Mouse (Mus musculus): ENCODE data around the gene Gm10135.
"Not testable (repeated sequence)": the region's sequence is repeated elsewhere in the genome, so short reads cannot be mapped to it uniquely, and the experiment has no call there.

Gene Gm10135

DNA sequence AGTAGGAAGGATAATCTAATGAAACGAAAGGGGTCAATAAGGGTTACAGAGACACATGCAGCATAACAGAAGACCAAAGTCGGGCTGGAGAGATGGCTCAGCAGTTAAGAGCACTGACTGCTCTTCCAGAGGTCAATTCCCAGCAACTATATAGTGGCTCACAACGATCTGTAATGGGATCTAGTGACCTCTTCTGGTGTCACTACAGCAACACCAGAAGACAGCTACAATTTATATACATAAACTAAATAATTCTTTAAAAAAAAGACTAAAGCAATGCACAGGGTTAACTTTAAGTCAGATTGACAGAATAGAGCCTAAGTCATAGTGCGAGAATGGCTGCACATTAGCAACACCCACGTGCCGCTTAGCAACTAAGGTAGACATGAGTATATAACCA lies 14.4 kb downstream of the Gm10135 start:
- DNase-seq: no peak

DNA sequence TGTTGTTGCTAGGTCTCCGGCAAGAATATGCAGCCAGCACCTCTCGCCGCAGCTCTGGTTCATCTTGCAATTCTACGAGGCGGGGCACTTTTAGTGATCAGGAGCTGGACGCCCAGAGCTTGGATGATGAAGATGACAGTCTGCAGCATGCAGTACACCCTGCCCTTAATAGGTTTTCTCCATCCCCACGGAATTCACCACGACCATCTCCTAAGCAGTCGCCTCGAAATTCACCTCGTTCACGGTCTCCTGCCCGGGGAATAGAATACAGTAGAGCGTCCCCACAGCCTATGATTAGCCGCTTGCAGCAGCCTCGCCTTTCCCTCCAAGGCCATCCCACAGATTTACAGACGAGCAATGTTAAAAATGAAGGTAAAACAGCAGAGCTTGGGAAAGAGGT lies 17.2 kb downstream of the Gm10135 start:
- DNase-seq: no peak

DNA sequence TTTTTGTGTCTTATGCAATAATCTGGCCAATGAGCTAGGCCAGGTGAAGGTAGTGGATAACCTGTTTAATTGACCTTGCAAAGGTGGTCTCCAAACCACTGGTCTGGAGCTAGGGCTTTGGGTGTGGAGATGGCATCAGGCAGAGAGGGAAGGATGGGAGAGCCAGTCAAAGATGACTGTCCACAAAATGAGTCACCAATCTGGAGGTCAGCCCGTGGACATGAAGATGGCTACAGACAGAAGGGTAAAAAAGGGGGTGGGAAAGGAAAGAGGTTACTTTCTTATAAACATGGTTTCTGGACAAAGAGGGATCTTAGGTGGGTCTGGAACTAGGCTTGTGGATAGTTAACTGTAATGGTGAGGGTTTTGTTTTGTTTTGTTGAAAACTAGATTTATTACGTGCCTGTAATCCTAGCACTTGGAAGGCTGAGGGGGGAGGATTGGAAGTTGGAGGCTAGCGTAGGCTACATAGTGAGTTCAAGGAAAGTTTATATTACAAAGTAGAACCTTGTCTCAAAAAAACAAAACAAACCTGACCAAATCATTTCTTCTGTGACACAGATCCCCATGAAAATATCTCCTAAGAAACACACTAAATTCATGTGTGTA lies 20.4 kb downstream of the Gm10135 start:
- DNase-seq: no peak

DNA sequence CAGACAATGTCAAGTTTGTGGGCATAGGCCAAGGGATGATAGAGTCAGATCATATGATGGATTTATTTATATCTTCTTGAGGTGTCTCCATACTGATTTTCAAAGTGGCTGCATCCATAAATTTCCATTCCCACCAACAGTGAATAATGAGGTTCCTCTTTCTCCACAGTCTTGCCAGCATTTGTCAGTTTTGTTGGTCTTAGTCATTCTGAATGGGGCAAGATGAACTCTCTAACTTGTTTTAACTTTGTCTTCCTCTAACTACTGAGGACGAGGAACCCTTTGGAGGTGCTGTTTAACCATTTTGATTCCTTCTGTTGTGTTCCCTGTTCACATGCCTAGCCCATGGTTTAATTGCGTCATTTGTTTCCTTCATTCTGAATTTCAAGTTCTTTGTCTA lies 24.2 kb downstream of the Gm10135 start:
- DNase-seq: no peak

DNA sequence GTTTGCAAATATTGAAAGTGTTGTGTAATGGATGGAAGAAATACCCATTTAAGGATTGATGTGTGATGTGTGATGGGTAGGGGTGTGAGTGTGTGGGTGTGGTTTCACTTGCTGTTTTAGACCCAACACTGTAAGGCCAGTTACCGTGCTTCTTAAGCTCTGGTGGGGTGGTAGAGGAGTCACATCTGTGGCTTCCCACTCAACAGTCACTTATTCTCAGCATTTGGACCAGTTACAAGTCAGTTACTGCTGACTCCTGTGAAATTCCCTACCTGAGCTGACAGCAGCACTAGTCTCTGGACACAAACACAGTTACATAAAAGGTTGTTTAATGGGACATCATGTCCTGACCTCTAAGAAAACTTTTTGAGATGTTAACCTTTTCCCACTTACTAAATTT lies 26.4 kb downstream of the Gm10135 start:
- no peak for DNase-seq

DNA sequence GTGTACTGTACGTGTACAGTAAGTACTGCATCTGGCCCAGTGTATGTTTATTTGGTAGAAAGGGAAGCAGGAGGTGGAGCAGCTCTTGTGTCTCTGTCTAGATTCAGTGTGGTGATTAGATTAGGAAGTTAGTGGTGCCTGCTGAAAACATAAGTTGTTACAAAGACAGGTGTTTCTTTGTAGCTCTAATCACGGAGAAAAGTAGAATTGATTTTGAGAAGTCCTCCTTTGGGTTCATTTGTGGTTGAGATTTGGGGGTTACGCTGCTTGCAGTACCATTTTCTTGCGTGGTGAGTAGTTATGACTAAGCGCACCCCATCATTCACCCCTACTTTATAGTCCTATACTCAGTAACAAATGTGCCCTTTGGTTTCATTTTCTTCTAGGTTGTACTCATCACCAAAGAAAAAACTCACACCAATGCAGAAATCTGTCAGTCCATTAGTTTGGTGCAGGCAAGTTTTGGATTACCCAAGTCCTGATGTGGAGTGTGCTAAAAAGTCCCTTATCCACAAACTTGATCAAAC lies 33.5 kb downstream of the Gm10135 start:
- DNase-seq: no peak

DNA sequence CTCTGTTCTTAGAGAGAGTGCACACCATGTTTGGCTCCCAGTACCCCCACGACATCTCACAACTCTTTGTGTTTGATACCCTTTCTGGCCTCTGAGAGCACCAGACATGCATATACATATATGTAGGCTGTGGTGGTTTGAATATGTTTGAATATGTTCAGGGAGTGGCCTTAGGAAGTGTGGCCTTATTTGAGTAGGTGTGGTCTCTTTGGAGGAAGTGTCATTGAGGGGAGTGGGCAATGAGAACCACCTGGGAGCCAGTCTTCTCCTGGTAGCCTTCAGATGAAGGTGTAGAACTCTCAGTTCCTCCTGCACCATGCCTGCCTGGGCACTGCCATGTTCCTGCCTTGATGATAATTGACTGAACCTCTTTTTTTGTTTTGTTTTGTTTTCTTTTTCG lies 35.2 kb downstream of the Gm10135 start:
- no peak for DNase-seq

DNA sequence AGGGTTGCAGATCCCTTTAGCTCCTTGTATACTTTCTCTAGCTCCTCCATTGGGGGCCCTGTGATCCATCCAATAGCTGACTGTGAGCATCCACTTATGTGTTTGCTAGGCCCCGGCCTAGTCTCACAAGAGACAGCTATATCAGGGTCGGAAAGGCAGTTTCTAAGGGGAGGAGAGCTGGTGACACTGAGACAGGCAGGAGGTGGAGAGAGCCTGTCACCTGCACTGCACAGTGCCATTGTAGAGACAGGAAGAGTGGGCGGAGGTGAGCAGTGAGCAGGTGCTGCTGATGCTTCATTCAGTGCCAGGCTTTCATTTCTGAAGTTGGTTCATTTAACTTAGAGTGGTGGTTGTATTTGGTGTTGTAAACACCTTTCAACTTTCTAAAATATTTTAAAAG lies 36.1 kb downstream of the Gm10135 start:
- not testable (repeated sequence) for DNase-seq

DNA sequence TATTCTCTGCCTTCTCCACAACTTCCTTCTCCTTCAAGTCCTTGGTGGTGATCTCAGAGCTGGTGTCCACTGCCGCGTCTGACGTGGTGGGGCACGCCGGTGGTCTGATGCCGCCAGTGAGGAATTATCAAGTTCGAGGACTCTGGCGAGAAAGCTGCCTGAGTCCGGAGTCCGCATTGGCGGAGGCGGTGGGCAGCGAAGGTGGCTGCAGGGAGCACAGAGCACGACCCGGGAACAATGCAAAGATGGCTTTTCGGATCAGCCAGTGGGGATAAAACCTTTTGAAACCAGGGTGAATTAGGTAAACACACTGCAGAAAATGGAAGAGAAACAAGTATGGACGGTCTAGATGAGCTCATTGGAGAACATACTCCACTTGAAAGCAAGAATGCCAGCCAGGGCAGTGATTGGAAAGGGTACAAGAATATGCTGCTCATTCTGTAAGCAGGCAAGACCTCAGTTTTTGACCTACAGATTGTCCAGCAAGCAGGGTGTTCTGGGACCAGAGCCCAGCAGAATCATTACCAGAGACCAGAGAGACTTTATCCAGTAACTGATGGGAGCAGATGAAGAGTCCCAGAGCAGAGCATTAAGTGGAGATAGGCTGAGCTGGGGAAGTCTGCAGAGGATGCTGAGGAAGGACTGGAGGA lies 41.4 kb downstream of the Gm10135 start:
- no peak for DNase-seq

DNA sequence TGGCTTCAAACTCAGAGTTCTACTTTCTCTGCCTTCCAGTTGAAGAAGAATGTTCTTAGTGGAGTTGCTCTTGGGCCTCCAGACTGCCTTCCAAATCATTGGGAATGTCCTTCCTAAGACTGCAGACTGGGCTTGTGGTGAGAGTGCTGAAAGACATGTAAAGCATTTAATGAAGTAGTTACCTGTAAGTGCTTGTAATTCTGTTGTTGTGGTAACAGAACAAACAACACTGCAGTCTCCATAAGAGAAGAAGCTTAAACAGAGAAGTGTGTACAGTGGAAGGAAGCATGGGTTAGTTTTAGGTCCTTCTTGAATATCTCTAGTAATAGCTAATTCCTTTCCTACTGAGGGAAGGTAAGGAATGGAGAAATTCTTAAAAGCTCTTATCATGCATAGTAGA lies 47.4 kb downstream of the Gm10135 start:
- DNase-seq: no peak

DNA sequence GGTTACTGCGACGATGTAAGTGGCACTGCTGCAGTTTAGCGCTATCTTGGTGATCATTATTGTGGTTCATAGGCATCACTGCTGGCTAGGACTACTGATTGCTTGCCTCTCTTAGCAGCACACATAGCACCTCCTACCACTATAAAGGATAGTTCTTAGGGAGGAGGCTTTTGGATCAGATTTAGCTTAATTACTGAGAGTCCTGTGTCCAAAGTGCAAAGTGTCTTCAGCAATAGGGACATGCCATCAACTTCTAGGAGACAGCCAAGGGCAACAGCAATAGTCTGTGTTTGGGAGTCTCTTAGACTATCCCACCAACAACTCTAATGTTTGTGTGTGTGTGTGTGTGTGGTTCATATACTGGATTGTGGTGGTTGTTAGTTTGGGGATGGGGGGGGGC lies 51.7 kb downstream of the Gm10135 start:
- DNase-seq: no peak

DNA sequence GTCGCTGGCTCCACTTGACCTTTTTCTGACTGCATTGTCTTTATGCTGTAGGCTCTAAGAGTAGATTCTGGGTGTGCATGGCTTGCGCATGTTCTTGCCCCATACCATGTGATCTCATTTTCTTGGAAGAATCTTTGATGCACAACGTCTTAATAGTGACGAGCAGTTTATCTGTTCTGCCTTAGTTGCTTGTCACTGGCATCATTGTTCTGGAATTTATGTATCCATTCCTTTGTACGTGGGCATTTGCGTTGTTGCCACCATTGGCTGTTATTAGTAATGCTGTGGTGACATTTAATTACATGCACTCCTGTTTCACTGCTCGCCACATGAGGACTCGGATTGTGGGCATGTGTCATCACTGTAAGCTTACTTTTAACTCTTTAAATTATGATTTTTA lies 53.3 kb downstream of the Gm10135 start:
- no peak for DNase-seq

DNA sequence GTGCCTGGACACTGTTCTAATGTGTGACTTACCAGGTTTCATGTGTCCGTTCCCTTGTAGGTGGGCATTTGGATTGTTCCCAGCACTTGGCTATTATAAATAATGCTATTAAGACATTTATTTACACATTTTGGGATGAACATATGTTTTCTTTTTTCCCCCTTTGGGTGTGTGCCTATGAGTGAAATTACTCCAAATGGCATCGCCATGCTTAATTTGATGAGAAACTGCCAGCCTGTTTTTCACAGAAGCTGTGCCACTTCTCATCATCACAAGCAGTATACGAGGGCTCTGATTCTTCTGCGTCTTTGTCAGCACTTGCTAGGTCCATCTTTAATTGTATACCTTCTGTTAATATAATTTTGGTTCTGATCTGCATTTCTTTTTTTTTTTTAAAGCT lies 54.1 kb downstream of the Gm10135 start:
- no peak for DNase-seq

DNA sequence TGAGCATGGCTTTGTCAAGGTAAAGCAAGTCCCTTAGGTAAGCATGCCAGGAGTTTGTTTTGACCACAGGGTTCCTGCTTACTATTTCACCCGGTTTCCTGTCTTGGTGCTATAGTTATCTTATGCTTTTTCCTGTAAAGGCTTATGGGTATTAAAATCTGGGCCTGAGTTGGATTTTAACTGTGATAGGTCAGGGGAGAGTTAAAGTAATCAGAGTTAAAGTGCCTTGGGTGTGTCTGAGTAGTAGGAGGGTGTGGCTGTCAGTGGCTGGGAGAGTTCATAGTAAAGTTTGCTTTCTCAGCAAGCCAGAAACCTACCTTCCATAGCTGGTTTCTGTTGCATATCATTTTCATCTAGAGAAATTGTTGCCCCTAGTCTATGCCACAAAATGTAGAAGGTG lies 57.7 kb downstream of the Gm10135 start:
- DNase-seq: no peak

DNA sequence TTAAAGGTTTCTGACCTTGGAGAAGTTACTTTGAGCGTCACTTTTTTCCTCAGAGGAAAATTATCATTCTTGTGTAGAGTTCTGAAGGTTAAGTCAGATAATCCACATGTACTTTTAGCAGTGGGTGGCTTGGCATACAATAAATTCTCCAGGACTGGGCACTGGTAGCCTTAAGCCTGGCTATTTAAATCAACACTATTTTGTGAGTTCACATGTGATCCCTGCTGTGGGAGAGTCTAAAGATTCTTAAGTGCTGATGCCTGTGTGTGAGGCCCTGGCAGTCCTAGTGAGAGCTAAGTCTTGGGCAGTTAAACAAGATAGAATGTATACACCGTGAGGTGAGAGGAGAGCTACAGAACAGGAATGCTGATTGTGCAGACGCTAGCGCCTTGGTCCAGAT lies 58.5 kb downstream of the Gm10135 start:
- DNase-seq: no peak
